Mouse (Mus musculus) lung, postnatal 0 days (tissue): Measurements from ENCODE around the gene Vps25. TPM values are rescaled to one million over a fixed set of nuclear protein-coding genes. Genes with fewer than 3 reads are reported as not detected.

Source experiments
- ATAC-seq: fragments of 200-750 bp; cut with Nextera tagmentation; 2 replicates; pipeline ENCODE4 v1.8.0; 2017; ENCODE audit warnings: moderate library complexity
- DNase-seq: peaks from one replicate; pipeline ENCODE4 v3.0.0-alpha.2; 2016; ENCODE audit warnings: low spot score
- H3K27ac ChIP-seq: fragments of 300-500 bp; sonication (generic); 2 replicates; pipeline ENCODE4 v1.5.1; 2014; ENCODE audit warnings: antibody characterized with exemption, mild to moderate bottlenecking, low read length, mixed read lengths
- H3K27me3 ChIP-seq: fragments of 300-500 bp; sonication (generic); replicated peaks from 2 replicates; pipeline ENCODE4 v1.6.1; 2014; ENCODE audit warnings: low read length, mixed read lengths; ENCODE audit not compliant: insufficient read depth
- H3K36me3 ChIP-seq: fragments of 300-500 bp; sonication (generic); 2 replicates; pipeline ENCODE4 v1.6.1; 2014; ENCODE audit warnings: low read length, mixed read lengths; ENCODE audit not compliant: insufficient read depth
- H3K4me1 ChIP-seq: fragments of 300-500 bp; sonication (generic); 2 replicates; pipeline ENCODE4 v1.6.1; 2014; ENCODE audit warnings: antibody characterized with exemption, low read depth, low read length, mixed read lengths; ENCODE audit not compliant: insufficient read depth
- H3K4me2 ChIP-seq: fragments of 300-500 bp; sonication (generic); replicated peaks from 2 replicates; pipeline ENCODE4 v1.6.1; 2014; ENCODE audit warnings: low read depth, mild to moderate bottlenecking, low read length, moderate library complexity, mixed read lengths
- H3K4me3 ChIP-seq: fragments of 300-500 bp; sonication (generic); 2 replicates; pipeline ENCODE4 v1.5.1; 2014; ENCODE audit warnings: low read depth, low read length
- H3K9ac ChIP-seq: fragments of 300-500 bp; sonication (generic); replicated peaks from 2 replicates; pipeline ENCODE4 v1.6.1; 2014; ENCODE audit warnings: low read depth, mild to moderate bottlenecking
- H3K9me3 ChIP-seq: fragments of 300-500 bp; sonication (generic); 2 replicates; pipeline ENCODE4 v1.6.1; 2016; ENCODE audit warnings: low read length, mixed read lengths
- CTCF ChIP-seq: IDR thresholded peaks from 2 replicates; pipeline ENCODE4 v1.5.1; 2016; ENCODE audit warnings: antibody characterized with exemption, mild to moderate bottlenecking
- EP300 ChIP-seq: IDR thresholded peaks from 2 replicates; pipeline ENCODE4 v1.6.1; 2016; ENCODE audit warnings: antibody characterized with exemption, mild to moderate bottlenecking, control low read depth
- whole genome bisulfite sequencing: fragments of 180-500 bp; shearing (Covaris S2); extraction: QIAGEN DNeasy Blood & Tissue Kit; methylation state at CpG from one replicate; pipeline ENCODE4 v1.1.7; 2014; 5-methylcytosine and 5-hydroxymethylcytosine counted together
- polyA plus RNA-seq: library from polyadenylated mRNA; unstranded; fragments of >200 nt; fragmentation: Nextera tagmentation; extraction: Ambion mirVana; gene quantifications from 2 replicates; pipeline ENCODE4 v1.2.1, GENCODE M21; 2015

Gene Vps25
- 121 and 133 TPM in 2 replicates for polyA plus RNA-seq

DNA sequence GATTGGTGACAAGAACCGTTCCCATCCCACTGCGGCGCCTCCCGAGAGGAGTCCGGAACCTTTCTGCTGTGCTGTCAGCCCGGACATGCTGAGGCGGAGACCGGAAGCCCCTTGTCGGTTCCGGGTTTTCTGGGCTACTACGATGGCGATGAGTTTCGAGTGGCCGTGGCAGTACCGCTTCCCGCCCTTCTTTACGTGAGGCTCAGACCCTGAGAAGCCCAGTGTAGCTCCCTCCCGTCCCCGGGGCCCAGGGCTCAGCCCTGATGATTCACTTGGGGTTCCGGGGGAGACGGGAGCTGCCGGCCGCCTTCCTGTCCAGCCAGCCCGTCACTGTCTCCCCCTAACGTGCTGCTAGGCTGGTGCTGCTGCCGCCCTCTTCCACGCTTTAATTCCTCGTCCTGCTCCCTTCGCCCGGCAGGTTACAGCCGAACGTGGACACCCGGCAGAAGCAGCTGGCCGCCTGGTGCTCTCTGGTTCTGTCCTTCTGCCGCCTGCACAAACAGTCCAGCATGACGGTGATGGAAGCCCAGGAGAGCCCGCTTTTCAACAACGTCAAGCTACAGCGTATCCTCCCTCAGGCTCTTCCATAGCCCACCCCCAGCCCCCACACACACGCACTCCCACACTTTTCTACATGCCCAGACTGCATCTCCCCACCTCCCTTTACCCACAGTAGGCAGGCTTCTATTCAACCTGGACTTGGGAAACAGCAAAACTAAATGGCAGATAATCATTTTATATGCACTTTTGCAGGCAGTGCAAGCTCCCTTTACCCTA, at the start of gene Vps25:
TSS of gene Vps25 (plus strand) at position 95 of the 777 bp plus-strand sequence.
- no peaks in the 10 kb centered on the region for H3K36me3 ChIP-seq
- H3K27ac ChIP-seq, result peak within 1 kb of the TSS; percentile 92
- no peaks in the 10 kb centered on the region for H3K27me3 ChIP-seq
- peak within 1 kb of the TSS; percentile 83 for H3K4me2 ChIP-seq
- peak within 1 kb of the TSS; percentile 92 for H3K4me3 ChIP-seq
- 0% methylated on average over 38 of the region's 40 CpGs for WGBS
- peak; percentile 53 for TF ChIP-seq CTCF
- no peak for TF ChIP-seq EP300
- H3K9ac ChIP-seq, result peak within 1 kb of the TSS; percentile 87
- DNase-seq (peak; percentile 90), ATAC-seq (peak; percentile 91)
- H3K9me3 ChIP-seq, result no peaks in the 10 kb centered on the region
- H3K4me1 ChIP-seq, result peaks cover 3% of the 10 kb centered on the region; the same call in 1 of the 2 replicates

GRCm38 (mm10) chr11:101211970-101212369, 41.5 kb upstream of the Vps25 start:
- H3K9ac ChIP-seq, result no peak overlapping the region
- no peak overlapping the region for H3K4me2 ChIP-seq
- WGBS, result 30% methylated on average over 3 of the region's 3 CpGs
- peak; percentile 92 for ATAC-seq
- TF ChIP-seq EP300 (no peak), CTCF (peak; percentile 86)
- H3K27ac ChIP-seq, result 0 out of 2 replicates have a peak overlapping the region, but pooled peaks have one; percentile 32
- H3K9me3 ChIP-seq, result no peaks in the 10 kb centered on the region
- no peak overlapping the region for H3K4me3 ChIP-seq
- H3K36me3 ChIP-seq, result peaks cover 52% of the 10 kb centered on the region
- peak; percentile 91 for DNase-seq
- no peaks in the 10 kb centered on the region for H3K27me3 ChIP-seq
- no peaks in the 10 kb centered on the region for H3K4me1 ChIP-seq

DNA sequence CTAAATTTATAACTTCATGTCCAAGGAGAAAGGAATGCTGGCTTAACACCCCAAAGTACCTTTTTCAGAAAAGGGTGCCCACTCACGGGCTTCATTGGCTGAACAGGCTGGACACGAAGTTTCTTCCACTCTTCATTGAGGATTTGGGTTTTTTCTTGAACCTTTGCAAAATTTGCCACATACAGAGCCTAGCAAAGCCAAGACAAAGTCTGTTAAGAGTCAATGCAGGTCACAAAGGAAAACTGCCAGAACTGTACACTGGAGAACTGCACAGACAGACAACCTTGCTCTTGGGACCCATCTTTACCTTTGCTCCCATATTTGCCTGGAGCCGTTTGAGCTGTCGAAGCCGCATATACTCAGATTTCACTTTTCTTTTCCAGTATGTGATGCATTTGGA, 36.6 kb upstream of the Vps25 start:
- no peak overlapping the region for H3K4me3 ChIP-seq
- TF ChIP-seq EP300 (no peak), CTCF (no peak)
- no peak overlapping the region for H3K27ac ChIP-seq
- H3K4me1 ChIP-seq, result no peaks in the 10 kb centered on the region
- no peaks in the 10 kb centered on the region for H3K9me3 ChIP-seq
- H3K9ac ChIP-seq, result no peak overlapping the region
- no peaks in the 10 kb centered on the region for H3K27me3 ChIP-seq
- H3K4me2 ChIP-seq, result no peak overlapping the region
- H3K36me3 ChIP-seq, result peaks cover 28% of the 10 kb centered on the region
- ATAC-seq (no peak), DNase-seq (no peak)
- 95% methylated on average over 5 of the region's 5 CpGs for WGBS

DNA sequence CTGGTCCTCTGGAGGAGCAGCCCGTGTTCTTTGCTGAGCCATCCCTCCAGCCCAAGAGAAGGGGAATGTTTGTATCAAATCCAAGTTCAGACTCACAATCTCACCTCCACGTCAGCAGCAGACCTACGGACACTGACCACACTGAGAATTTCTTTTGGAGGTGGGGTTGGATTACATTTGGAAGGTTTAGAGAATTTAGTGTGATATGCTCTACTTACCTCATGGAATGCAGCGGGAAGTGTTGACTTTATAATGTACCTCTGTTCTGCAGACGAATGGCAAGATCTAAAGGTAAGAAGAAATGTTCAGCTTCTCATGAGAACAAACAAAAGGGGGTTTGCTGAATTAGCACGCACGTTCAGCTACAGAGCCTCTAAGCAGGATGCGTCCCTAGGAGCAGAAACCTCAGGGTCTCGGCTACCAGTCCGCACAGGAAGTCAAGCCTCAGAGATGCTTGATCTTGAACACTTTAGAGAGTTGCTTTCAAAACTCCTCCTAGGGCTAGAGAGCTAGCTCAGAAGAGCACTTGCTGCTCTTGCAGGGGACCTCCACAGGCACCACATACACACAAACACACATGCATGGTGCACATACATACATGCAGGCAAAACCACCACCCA, 35.0 kb upstream of the Vps25 start:
- H3K27me3 ChIP-seq, result no peaks in the 10 kb centered on the region
- peaks cover 20% of the 10 kb centered on the region; the same call in 1 of the 2 replicates for H3K36me3 ChIP-seq
- no peak overlapping the region for H3K4me2 ChIP-seq
- H3K9me3 ChIP-seq, result no peaks in the 10 kb centered on the region
- no peaks in the 10 kb centered on the region for H3K4me1 ChIP-seq
- TF ChIP-seq EP300 (no peak), CTCF (no peak)
- WGBS, result 58% methylated on average over 10 of the region's 10 CpGs
- DNase-seq (no peak), ATAC-seq (no peak)
- H3K27ac ChIP-seq, result no peak overlapping the region
- H3K9ac ChIP-seq, result no peak overlapping the region
- H3K4me3 ChIP-seq, result no peak overlapping the region

GRCm38 (mm10) chr11:101220853-101221252, 32.7 kb upstream of the Vps25 start:
- ATAC-seq (peak; percentile 39; the same call in 1 of the 2 replicates), DNase-seq (peak; percentile 21)
- no peaks in the 10 kb centered on the region for H3K9me3 ChIP-seq
- whole genome bisulfite sequencing, result 14% methylated on average over 2 of the region's 2 CpGs
- no peaks in the 10 kb centered on the region for H3K27me3 ChIP-seq
- H3K9ac ChIP-seq, result no peak overlapping the region
- peak overlapping the region; percentile 65 for H3K27ac ChIP-seq
- H3K36me3 ChIP-seq, result peaks cover under 1% of the 10 kb centered on the region; the same call in 1 of the 2 replicates
- H3K4me2 ChIP-seq, result no peak overlapping the region
- H3K4me1 ChIP-seq, result no peaks in the 10 kb centered on the region; the same call in 1 of the 2 replicates
- no peak overlapping the region for H3K4me3 ChIP-seq
- no peak for TF ChIP-seq CTCF
- no peak for TF ChIP-seq EP300

- Histone ChIP-seq H3K4me3 (no peak overlapping the region), H3K9ac (no peak overlapping the region), H3K27ac (peak overlapping the region; percentile 65), H3K27me3 (no peaks in the 10 kb centered on the region), H3K36me3 (no peaks in the 10 kb centered on the region), H3K4me1 (peaks cover 2% of the 10 kb centered on the region; the same call in 1 of the 2 replicates), H3K4me2 (no peak overlapping the region), H3K9me3 (no peaks in the 10 kb centered on the region)
- ATAC-seq (0 out of 2 replicates have a peak, but pooled peaks have one; percentile 9), DNase-seq (peak; percentile 40)
- no peak for TF ChIP-seq CTCF
- no peak for TF ChIP-seq EP300
- 57% methylated on average over 8 of the region's 8 CpGs for WGBS
These were observed 32.1 kb upstream of the Vps25 start for GRCm38 (mm10) chr11:101221306-101221986.
